Mouse (Mus musculus) bone marrow, adult 2 months (tissue): ENCODE results near the gene Slc6a6.

ENCODE experiments used
- CTCF ChIP-seq: fragments of 200-500 bp; IDR thresholded peaks from 2 replicates; pipeline ENCODE4 v1.5.1; 2011; ENCODE audit warnings: low read length, control low read depth; ENCODE audit not compliant: control insufficient read depth, insufficient read depth
- POLR2A ChIP-seq: fragments of 200-500 bp; IDR thresholded peaks from 2 replicates; pipeline ENCODE4 v1.6.1; 2011; ENCODE audit warnings: low read depth, mild to moderate bottlenecking, control low read depth, low read length, borderline replicate concordance; ENCODE audit not compliant: control insufficient read depth

DNA sequence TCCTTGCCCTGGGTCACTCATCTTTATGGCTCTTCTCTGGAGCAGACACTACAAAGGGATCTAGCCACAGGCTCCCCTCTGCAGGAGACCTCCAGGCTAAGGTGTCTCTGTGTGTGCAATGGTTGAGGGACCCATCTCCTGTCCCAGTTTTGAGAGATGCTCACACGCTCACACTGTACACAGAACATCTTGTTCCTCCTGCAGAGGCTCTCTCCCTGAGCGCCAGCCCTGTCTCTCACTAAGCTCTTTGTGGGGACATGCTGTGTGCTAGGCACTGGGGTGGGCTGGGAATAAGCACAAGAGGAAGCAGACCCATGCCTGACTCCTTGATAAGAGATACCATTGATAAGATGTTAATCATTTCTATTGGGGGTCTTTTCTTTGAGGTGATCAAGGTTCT lies 34.2 kb downstream of the Slc6a6 start:
- no peak for TF ChIP-seq CTCF
- no peak for TF ChIP-seq POLR2A
